Mouse (Mus musculus) bone marrow macrophage, adult 2 months (primary cell): ENCODE results near the gene 0610012G03Rik.

Source experiments
- CTCF ChIP-seq: IDR thresholded peaks from 2 replicates; pipeline ENCODE4 v1.5.1; 2012; ENCODE audit warnings: low read depth, mild to moderate bottlenecking, low read length, moderate library complexity
- POLR2A ChIP-seq: IDR thresholded peaks from 2 replicates; pipeline ENCODE4 v1.6.1; 2012; ENCODE audit warnings: mild to moderate bottlenecking, low read depth, low read length, borderline replicate concordance

DNA sequence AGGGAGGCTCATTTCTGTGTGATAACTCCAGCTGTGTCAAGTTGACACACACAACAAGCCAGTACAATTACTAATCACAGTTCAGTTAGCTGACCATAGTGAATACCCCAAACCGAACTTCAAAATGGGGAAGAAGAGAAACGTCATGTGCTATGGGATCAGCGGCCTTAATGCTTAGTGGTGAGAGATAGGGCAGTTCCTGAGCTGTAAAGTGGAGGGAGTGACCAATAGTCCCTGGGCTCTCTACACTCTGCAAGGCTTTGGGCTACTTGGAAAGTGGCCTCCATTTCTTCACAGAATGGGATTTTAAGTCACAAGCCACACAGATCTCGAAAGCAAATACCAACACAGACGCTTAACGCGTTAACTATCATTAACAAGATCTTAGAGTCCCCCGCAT lies 961 bp downstream of the 0610012G03Rik start:
- no peak for TF ChIP-seq CTCF
- TF ChIP-seq POLR2A = no peak
